Mouse (Mus musculus): ENCODE data around the gene Neu3. TPM values are rescaled to one million over a fixed set of nuclear protein-coding genes. Genes with fewer than 3 reads are reported as not detected.
A peak's percentile ranks its signal among the peaks of the same experiment; 100 is the strongest.
"Not testable (repeated sequence)": the region's sequence is repeated elsewhere in the genome, so short reads cannot be mapped to it uniquely, and the experiment has no call there.

The Neu3 gene
- polyA plus RNA-seq, 1 experiment from 2014 or later: 6.0 TPM

DNA sequence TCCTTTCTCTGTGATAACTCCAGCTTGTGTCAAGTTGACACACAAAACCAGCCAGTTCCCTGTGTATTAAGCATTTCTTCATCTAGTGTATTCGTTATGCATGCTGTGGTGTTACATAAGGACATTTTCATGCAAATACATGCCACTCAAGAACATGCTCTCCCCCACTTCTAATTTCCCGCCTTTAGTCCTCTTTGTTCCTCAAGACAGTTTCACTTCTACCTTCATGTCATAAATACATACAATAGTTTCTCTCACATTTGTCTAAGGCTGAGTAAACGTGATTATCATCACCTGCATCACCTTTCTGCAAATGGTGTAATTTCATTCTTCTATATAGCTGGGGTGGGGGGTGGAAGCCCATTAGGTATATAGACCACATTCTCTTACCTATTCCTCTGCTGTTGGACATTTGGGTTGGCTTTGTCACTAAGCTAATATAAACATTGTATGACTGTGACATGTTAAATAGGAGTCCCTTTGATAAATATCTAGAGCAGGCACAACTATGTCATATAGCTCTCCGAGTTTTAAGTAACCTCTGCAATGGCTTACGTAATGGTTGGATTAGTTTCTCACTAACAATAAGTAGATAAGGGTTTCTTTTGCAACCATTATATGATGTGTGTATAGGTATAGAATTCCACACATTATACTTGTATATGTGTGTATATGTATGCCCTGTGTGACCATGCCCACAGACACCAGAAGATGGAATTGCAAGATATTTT is 5.1 kb upstream of the Neu3 start:
- H3K4me2 ChIP-seq: no peak overlapping the region
- H3K9ac ChIP-seq: no peak overlapping the region
- no peak overlapping the region for H3K27ac ChIP-seq
- 76% methylated on average over 5 of the region's 5 CpGs for WGBS
- no peaks in the 10 kb centered on the region for H3K27me3 ChIP-seq (replicated peaks)
- peaks cover 9% of the 10 kb centered on the region for H3K4me1 ChIP-seq
- no peak for ATAC-seq (ENCODE audit: insufficient read depth, low FRiP score, low read depth)
- peaks cover 3% of the 10 kb centered on the region; the same call in 1 of the 2 replicates for H3K36me3 ChIP-seq
- H3K4me3 ChIP-seq (replicated peaks): no peak overlapping the region
- no peaks in the 10 kb centered on the region for H3K9me3 ChIP-seq

DNA sequence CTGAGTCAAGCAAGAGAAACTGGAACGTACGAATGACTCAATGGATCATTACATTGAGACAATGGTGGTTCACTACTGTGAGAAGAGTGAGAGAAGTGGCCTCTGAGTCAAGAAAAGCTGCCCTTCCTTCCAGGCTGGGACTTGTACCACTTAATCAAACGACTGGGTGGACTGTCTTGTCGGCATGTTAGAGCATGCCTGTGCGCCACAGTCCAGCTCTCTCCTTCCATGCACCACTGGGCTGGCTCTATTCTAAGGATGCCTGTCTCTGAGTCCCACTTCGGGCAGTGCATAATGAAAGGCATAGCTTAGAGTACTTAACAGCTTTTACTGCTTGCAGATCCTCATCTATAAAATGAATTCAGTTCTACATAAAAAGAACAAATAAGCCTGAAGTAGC is 2.1 kb downstream of the Neu3 start:
- Histone ChIP-seq H3K9ac (no peak overlapping the region), H3K27ac (peak overlapping the region; percentile 71), H3K4me1 (0 out of 2 replicates have a peak, but pooled peaks cover 7% of the 10 kb centered on the region), H3K4me3 (replicated peaks) (no peak overlapping the region), H3K27me3 (replicated peaks) (no peaks in the 10 kb centered on the region), H3K4me2 (peak overlapping the region; percentile 20; the same call in 1 of the 2 replicates), H3K36me3 (no peaks in the 10 kb centered on the region), H3K9me3 (no peaks in the 10 kb centered on the region)
- WGBS: 67% methylated on average over 6 of the region's 6 CpGs
- ATAC-seq (ENCODE audit: insufficient read depth, low FRiP score, low read depth): no peak

DNA sequence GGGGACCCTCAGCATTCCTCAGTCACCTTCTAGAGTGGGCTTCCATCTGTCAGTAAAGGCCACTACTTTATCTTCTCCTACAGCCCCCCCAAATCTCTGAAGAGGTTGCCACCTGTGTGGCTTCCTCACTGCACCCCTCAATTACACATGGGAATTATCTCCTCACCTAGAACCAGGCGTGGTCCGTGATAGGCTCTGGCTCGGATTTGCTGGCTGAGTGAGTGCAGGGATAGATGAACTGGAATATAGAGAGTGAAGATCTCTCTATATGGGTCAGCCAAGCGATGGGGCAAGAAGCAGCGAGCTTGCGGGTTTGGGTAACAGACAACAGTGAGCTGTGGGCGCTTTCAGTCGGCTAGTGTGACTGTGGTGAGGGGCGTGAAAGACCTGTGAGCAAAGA is 2.7 kb downstream of the Neu3 start:
- no peak overlapping the region for H3K4me3 ChIP-seq (replicated peaks)
- no peak overlapping the region for H3K9ac ChIP-seq
- H3K27ac ChIP-seq: peak overlapping the region; percentile 71
- WGBS: 81% methylated on average over 9 of the region's 9 CpGs
- no peaks in the 10 kb centered on the region for H3K9me3 ChIP-seq
- no peaks in the 10 kb centered on the region for H3K27me3 ChIP-seq (replicated peaks)
- 0 out of 2 replicates have a peak, but pooled peaks cover 7% of the 10 kb centered on the region for H3K4me1 ChIP-seq
- H3K36me3 ChIP-seq: no peaks in the 10 kb centered on the region
- H3K4me2 ChIP-seq: peak overlapping the region; percentile 20; the same call in 1 of the 2 replicates
- ATAC-seq (ENCODE audit: insufficient read depth, low FRiP score, low read depth): no peak

DNA sequence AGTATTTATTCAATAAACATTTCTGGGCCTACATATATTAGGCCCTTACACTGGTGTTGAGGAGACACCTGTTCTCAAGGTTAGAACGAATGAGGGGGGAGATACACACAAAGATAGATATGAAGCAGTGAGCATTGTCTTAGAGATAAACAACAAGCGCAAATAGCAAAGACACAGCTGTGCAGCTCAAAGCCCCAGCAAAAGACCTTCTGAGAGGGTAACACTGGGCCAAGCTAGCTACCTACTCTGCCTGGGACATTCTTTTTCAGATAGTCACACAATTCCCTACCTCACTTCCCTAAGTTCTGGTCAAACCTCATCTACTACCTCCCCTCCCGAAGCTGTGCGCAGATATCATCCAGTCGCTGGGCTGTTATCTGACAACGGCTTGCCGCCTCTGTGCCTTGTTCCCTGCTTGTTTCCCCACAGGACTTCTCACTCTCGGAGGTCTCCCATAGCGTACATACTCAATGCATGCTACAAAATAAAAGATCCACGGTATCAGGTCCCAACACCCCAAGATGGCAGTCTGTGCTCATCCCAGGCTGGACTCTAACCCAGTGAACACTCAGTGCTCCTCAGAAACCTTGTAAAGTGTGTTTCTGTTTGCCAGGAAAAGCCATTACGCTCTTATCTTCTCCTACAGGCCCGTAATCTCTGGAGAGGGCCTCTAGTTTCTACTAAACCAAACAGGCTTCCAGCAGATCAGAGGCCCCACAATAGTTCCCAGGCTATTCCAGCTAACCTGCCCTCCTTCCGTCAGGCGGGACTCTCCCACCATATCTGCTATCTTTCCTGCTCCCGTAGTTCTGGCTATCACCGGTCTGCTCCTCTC is 3.4 kb downstream of the Neu3 start:
- Histone ChIP-seq H3K27me3 (replicated peaks) (no peaks in the 10 kb centered on the region), H3K27ac (peak overlapping the region; percentile 71; the same call in 1 of the 2 replicates), H3K4me1 (0 out of 2 replicates have a peak, but pooled peaks cover 7% of the 10 kb centered on the region), H3K9ac (no peak overlapping the region), H3K9me3 (no peaks in the 10 kb centered on the region), H3K4me3 (replicated peaks) (no peak overlapping the region), H3K4me2 (peak overlapping the region; percentile 20; the same call in 1 of the 2 replicates), H3K36me3 (no peaks in the 10 kb centered on the region)
- peak; percentile 66 for ATAC-seq (ENCODE audit: insufficient read depth, low FRiP score, low read depth)
- WGBS: 68% methylated on average over 16 of the region's 16 CpGs

- Histone ChIP-seq H3K36me3 (no peaks in the 10 kb centered on the region), H3K4me3 (replicated peaks) (no peak overlapping the region), H3K4me1 (0 out of 2 replicates have a peak, but pooled peaks cover 7% of the 10 kb centered on the region), H3K9ac (no peak overlapping the region), H3K27ac (no peak overlapping the region), H3K9me3 (no peaks in the 10 kb centered on the region), H3K27me3 (replicated peaks) (no peaks in the 10 kb centered on the region), H3K4me2 (no peak overlapping the region)
- no peak for ATAC-seq (ENCODE audit: insufficient read depth, low FRiP score, low read depth)
- WGBS: 88% methylated on average over 10 of the region's 10 CpGs
Measured at GRCm38 (mm10) chr7:99823045-99823663, 5.1 kb downstream of the Neu3 start.

GRCm38 (mm10) chr7:99822426-99822825 is 5.8 kb downstream of the Neu3 start:
- H3K4me3 ChIP-seq (replicated peaks): no peak overlapping the region
- peak overlapping the region; percentile 6; the same call in 1 of the 2 replicates for H3K27ac ChIP-seq
- no peaks in the 10 kb centered on the region for H3K9me3 ChIP-seq
- WGBS: 57% methylated on average over 5 of the region's 5 CpGs
- H3K4me1 ChIP-seq: 0 out of 2 replicates have a peak, but pooled peaks cover 4% of the 10 kb centered on the region
- H3K27me3 ChIP-seq (replicated peaks): no peaks in the 10 kb centered on the region
- 0 out of 2 replicates have a peak, but pooled peaks have one; percentile 59 for ATAC-seq (ENCODE audit: insufficient read depth, low FRiP score, low read depth)
- H3K4me2 ChIP-seq: no peak overlapping the region
- H3K36me3 ChIP-seq: no peaks in the 10 kb centered on the region
- no peak overlapping the region for H3K9ac ChIP-seq

DNA sequence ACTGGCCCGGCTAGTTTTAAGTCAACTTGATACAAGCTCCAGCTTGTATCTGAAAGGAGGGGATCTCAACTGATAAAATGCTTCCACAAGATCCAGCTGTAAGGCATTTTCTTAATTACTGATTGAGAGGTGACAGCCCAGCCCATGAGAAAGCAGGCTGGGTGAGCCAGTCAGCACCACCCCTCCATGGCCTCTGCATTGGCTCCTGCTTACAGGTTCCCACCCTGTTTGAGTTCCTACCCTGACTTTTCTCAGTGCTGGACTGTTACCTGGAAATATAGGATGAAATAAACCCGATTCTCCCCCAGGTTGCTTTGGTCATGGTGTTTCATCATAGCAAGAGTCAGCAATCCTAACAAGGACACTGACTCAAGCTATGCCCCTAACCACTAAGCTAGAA is 6.3 kb downstream of the Neu3 start:
- H3K4me3 ChIP-seq (replicated peaks): no peak overlapping the region
- H3K36me3 ChIP-seq: no peaks in the 10 kb centered on the region
- H3K27me3 ChIP-seq (replicated peaks): no peaks in the 10 kb centered on the region
- H3K9ac ChIP-seq: no peak overlapping the region
- 74% methylated on average over 2 of the region's 2 CpGs for WGBS
- H3K9me3 ChIP-seq: no peaks in the 10 kb centered on the region
- ATAC-seq (ENCODE audit: insufficient read depth, low FRiP score, low read depth): no peak
- 0 out of 2 replicates have a peak, but pooled peaks cover 4% of the 10 kb centered on the region for H3K4me1 ChIP-seq
- H3K4me2 ChIP-seq: no peak overlapping the region
- peak overlapping the region; percentile 6; the same call in 1 of the 2 replicates for H3K27ac ChIP-seq

DNA sequence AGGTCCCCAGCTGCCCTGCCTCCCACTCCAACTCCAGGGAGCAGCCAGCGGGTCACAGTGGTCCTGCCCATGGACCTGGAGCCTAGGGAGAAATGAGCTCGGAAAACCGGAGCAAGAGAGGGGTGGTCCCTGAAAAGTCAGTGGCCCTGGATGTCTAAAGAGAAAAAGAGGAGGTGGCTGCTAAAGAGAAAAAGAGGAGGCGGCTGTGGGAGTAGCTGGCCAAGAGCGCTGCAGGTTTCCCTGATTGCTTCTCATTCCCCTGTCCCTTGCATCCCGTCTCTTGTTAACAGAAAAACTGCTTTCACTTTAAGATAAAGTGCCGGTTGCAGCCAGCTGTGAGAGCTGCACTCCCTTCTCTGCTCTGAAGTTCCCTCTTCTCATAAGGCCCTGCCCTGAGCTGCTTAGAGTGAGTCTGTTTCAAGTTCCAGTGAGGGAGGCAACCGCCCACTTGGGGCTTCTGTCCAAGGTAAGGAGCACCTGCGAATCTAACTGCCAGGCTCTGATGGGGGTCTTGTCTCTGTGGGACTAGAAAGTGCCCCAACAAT is 10.0 kb downstream of the Neu3 start:
- ATAC-seq (ENCODE audit: insufficient read depth, low FRiP score, low read depth): 0 out of 2 replicates have a peak, but pooled peaks have one; percentile 18
- H3K4me2 ChIP-seq: 0 out of 2 replicates have a peak overlapping the region, but pooled peaks have one; percentile 23
- not testable (repeated sequence) for H3K4me1 ChIP-seq; H3K9me3 ChIP-seq; H3K9ac ChIP-seq; H3K27me3 ChIP-seq (replicated peaks); H3K36me3 ChIP-seq; H3K27ac ChIP-seq; H3K4me3 ChIP-seq (replicated peaks)
- 29% methylated on average over 9 of the region's 9 CpGs for WGBS

DNA sequence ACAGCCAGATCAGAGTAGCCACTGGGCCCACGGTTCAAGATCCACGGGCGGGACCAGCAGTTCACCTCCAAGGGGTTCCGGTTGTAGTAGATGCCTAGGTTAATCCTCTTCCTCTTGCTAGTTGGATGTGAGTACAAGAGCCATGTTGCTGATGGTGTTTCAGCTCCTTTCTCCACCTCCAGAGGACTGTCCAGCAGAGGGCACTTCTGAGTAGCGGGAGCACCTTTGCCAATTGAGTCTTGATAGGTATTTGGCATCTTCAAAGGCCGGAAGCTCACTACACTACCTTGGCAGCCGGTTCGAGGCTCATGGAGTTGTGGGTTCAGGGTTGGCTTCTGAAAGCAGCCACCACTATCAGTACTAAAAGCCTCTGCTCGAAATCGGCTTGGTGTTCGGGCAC is 14.8 kb downstream of the Neu3 start:
- H3K4me2 ChIP-seq: no peak overlapping the region
- H3K9ac ChIP-seq: no peak overlapping the region
- H3K36me3 ChIP-seq: 0 out of 2 replicates have a peak, but pooled peaks cover 4% of the 10 kb centered on the region
- H3K27me3 ChIP-seq (replicated peaks): no peaks in the 10 kb centered on the region
- H3K9me3 ChIP-seq: no peaks in the 10 kb centered on the region
- H3K4me1 ChIP-seq: no peaks in the 10 kb centered on the region
- 92% methylated on average over 11 of the region's 11 CpGs for WGBS
- no peak overlapping the region for H3K4me3 ChIP-seq (replicated peaks)
- no peak overlapping the region for H3K27ac ChIP-seq
- no peak for ATAC-seq (ENCODE audit: insufficient read depth, low FRiP score, low read depth)

DNA sequence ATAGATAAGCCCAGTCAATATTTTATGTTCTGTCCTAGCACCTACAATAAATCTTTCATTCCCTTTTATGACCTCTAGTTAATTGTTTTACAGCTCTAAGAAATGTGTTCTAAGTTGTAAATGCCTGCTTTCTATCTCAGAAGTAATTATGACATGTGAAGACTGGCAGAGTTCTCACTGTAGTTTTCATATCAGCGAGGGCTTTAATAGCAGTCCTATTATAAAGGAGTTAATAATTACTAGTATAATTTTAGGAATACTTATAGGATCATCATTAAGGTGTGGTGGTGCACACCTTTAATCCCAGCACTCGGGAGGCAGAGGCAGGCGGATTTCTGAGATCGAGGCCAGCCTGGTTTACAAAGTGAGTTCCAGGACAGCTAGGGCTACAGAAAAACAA is 16.6 kb downstream of the Neu3 start:
- 71% methylated on average over 4 of the region's 4 CpGs for WGBS
- H3K4me1 ChIP-seq: no peaks in the 10 kb centered on the region
- no peak overlapping the region for H3K4me2 ChIP-seq
- H3K4me3 ChIP-seq (replicated peaks): no peak overlapping the region
- H3K36me3 ChIP-seq: 0 out of 2 replicates have a peak, but pooled peaks cover 4% of the 10 kb centered on the region
- H3K9ac ChIP-seq: no peak overlapping the region
- no peak overlapping the region for H3K27ac ChIP-seq
- H3K27me3 ChIP-seq (replicated peaks): no peaks in the 10 kb centered on the region
- no peaks in the 10 kb centered on the region for H3K9me3 ChIP-seq
- no peak for ATAC-seq (ENCODE audit: insufficient read depth, low FRiP score, low read depth)

DNA sequence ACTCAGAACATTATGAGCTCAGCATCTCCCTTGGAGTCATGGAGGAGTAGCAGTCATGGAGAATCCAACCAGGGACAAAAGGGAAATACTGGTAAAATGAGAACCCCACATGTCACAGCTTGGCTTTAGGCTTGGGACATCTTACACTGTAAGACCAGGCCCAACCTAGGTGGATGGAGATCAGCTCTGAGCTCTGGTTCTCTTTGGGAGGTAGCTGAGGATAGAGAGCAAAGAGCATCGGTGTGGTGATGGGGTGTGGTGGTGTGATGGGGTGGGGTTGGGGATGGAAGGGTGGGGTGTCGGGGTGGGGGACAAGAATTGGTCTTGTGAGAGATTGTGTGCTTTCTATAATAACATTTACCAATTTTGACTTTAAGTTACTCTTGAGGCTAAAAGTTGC is 17.4 kb downstream of the Neu3 start:
- H3K36me3 ChIP-seq: 0 out of 2 replicates have a peak, but pooled peaks cover 4% of the 10 kb centered on the region
- no peaks in the 10 kb centered on the region for H3K4me1 ChIP-seq
- H3K27ac ChIP-seq: no peak overlapping the region
- no peaks in the 10 kb centered on the region for H3K27me3 ChIP-seq (replicated peaks)
- 62% methylated on average over 2 of the region's 2 CpGs for WGBS
- ATAC-seq (ENCODE audit: insufficient read depth, low FRiP score, low read depth): no peak
- H3K9me3 ChIP-seq: no peaks in the 10 kb centered on the region
- no peak overlapping the region for H3K9ac ChIP-seq
- H3K4me3 ChIP-seq (replicated peaks): no peak overlapping the region
- no peak overlapping the region for H3K4me2 ChIP-seq
